ENCODE assay signal across 8 mouse cellular contexts in the genomic region with DNA sequence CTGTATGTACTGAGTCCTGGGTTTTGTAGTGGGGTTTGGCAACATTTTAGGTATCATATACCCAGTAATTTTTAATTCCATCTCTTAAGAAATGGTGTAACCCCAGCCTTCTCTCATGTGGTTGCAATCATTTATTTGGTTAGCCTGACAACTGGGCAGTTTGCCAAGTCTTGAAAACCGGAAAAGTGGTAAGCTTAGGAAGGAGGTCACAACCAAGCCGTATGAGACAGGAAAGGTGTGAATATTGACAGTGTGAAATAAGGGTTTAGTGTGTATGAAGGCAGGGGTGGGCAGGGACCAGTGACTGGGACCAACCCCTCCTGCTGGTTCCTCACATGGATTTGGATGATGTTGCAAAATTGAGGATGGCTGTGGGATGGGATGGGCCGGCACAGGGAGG.
DNase-seq lines count a peak whose midpoint lies in the region; ATAC-seq and TF ChIP-seq lines count a peak whose summit lies in the region.

No protein-coding gene starts in this region.

- H3K36me3 ChIP-seq in forebrain, embryonic 15.5 days = no peaks in the 10 kb centered on the region
- no peaks in the 10 kb centered on the region for H3K36me3 ChIP-seq in forebrain, embryonic 10.5 days (replicated peaks)
- H3K36me3 ChIP-seq in embryonic facial prominence, embryonic 15.5 days = no peaks in the 10 kb centered on the region

- no peaks in the 10 kb centered on the region for H3K27me3 ChIP-seq in forebrain, embryonic 15.5 days
- H3K27me3 ChIP-seq in forebrain, embryonic 10.5 days (ENCODE audit: poor library complexity, severe bottlenecking) = peaks cover 53% of the 10 kb centered on the region
- H3K27me3 ChIP-seq in embryonic facial prominence, embryonic 15.5 days = peaks cover 26% of the 10 kb centered on the region

- H3K9ac ChIP-seq in forebrain, embryonic 15.5 days (replicated peaks) = no peak overlapping the region
- no peak overlapping the region for H3K9ac ChIP-seq in embryonic facial prominence, embryonic 15.5 days

- WGBS in forebrain, embryonic 15.5 days = 22% methylated on average over 3 of the region's 3 CpGs
- WGBS in forebrain, embryonic 10.5 days = 78% methylated on average over 3 of the region's 3 CpGs
- 13% methylated on average over 3 of the region's 3 CpGs for WGBS in embryonic facial prominence, embryonic 15.5 days
- 14% methylated on average over 3 of the region's 3 CpGs for WGBS in lung, adult 2 months

- peaks cover 18% of the 10 kb centered on the region for H3K4me1 ChIP-seq in forebrain, embryonic 15.5 days
- H3K4me1 ChIP-seq in forebrain, embryonic 10.5 days = peaks cover 32% of the 10 kb centered on the region
- H3K4me1 ChIP-seq in embryonic facial prominence, embryonic 15.5 days = peaks cover 14% of the 10 kb centered on the region
- H3K4me1 ChIP-seq in lung, adult 2 months (ENCODE audit: control insufficient read depth, insufficient read depth, low read length) = no peaks in the 10 kb centered on the region; the same call in 1 of the 2 replicates

- no peak for TF ChIP-seq POLR2A in lung, adult 2 months (IDR thresholded peaks at IDR 0.05; ENCODE audit: borderline replicate concordance, extremely low read depth, low read depth, low read length)

- H3K4me3 ChIP-seq in forebrain, embryonic 15.5 days = no peak overlapping the region
- H3K4me3 ChIP-seq in forebrain, embryonic 10.5 days = no peak overlapping the region
- no peak overlapping the region for H3K4me3 ChIP-seq in embryonic facial prominence, embryonic 15.5 days (replicated peaks)
- H3K4me3 ChIP-seq in lung, adult 2 months (replicated peaks; ENCODE audit: extremely low read depth, low read depth, low read length) = no peak overlapping the region

- no peaks in the 10 kb centered on the region for H3K9me3 ChIP-seq in forebrain, embryonic 15.5 days
- H3K9me3 ChIP-seq in forebrain, embryonic 10.5 days = no peaks in the 10 kb centered on the region
- H3K9me3 ChIP-seq in embryonic facial prominence, embryonic 15.5 days (replicated peaks) = no peaks in the 10 kb centered on the region

- intact Hi-C loops in left cerebral cortex, postnatal 10 days (cut with DNase I) = no loop called here

- no peak for DNase-seq in forebrain, embryonic 10.5 days (ENCODE audit: extremely low spot score, low spot score)
- peak; percentile 60 for DNase-seq in 3T3-L1 (ENCODE audit: low read depth, low spot score)
- DNase-seq in lung, adult 2 months = peak; percentile 23
- no peak for DNase-seq in spleen, postnatal 10 days (ENCODE audit: low spot score in 2 of 2)
- DNase-seq in right cerebral cortex, adult 18-20 months = no peak
- no peak for DNase-seq in left cerebral cortex, postnatal 10 days (ENCODE audit: extremely low spot score in 1 of 2, low spot score in 2 of 2)

- no peak overlapping the region for H3K4me2 ChIP-seq in forebrain, embryonic 15.5 days (replicated peaks)
- no peak overlapping the region for H3K4me2 ChIP-seq in embryonic facial prominence, embryonic 15.5 days (replicated peaks)

- no peak overlapping the region for H3K27ac ChIP-seq in forebrain, embryonic 15.5 days (replicated peaks)
- H3K27ac ChIP-seq in forebrain, embryonic 10.5 days = no peak overlapping the region
- H3K27ac ChIP-seq in embryonic facial prominence, embryonic 15.5 days (replicated peaks) = no peak overlapping the region

- no peak for TF ChIP-seq CTCF in lung, adult 2 months (IDR thresholded peaks at IDR 0.05; ENCODE audit: insufficient read depth, low read length)

- ATAC-seq in forebrain, embryonic 15.5 days (replicated peaks) = 0 out of 2 replicates have a peak, but pooled peaks have one; percentile 23
- ATAC-seq in embryonic facial prominence, embryonic 15.5 days (ENCODE audit: insufficient number of reproducible peaks, low FRiP score, low TSS enrichment, low read depth) = peak; percentile 26; the same call in 1 of the 2 replicates

Comparison
In these comparisons a context has a peak if more than half of its experiments do, and no peak if none do; other contexts are left out.
1. DNase-seq: peak in 3T3-L1 (single experiment) and lung, adult 2 months (single experiment); none in forebrain, embryonic 10.5 days (single experiment), spleen, postnatal 10 days (0 of 2), right cerebral cortex, adult 18-20 months (single experiment) and left cerebral cortex, postnatal 10 days (0 of 2).